Mouse (Mus musculus) megakaryocyte, embryonic 14.5 days (primary cell): ENCODE data around the gene Myt1l.

Experiments used
- FLI1 ChIP-seq: IDR thresholded peaks from 2 replicates; pipeline ENCODE4 v1.6.1; 2012; ENCODE audit warnings: low read length, inconsistent platforms, mixed read lengths
- GATA1 ChIP-seq: IDR thresholded peaks from 3 replicates; pipeline ENCODE4 v1.6.1; 2012; ENCODE audit warnings: mixed read lengths, low read length, inconsistent platforms, borderline replicate concordance

DNA sequence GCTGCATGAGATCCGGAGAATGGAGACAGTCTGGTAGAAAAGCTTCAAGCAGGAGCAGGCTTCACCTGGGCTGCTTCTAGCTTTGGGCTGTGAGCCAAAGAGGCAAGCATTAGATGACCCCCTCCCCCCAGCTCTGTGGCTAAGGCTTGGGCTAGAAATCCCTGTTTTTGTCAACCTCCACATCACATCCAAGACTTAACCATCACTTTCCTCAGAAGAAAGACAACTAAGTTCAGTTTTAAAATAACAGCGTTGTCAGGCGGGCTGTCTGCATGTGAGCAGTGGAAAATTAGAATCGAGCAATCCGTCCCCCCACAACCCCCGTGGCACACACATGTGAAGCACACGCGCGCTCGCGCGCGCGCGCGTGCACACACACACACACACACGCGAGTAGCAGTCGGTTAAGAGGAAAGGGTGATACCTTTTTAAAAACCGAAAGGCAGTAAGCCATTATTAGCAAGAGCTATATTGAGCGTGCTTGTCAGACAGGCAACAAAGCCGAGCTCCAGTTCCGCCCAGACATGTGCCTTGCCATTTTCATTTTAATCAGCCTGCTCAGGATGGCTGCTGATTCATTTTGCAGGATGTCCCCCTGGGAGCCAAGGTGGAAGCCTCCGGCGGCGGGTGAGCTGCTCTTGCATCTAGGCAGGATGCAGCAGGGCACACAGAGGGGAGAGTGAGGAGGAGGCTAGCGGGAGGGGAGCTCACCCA is 979 bp upstream of the Myt1l start:
- TF ChIP-seq GATA1 = no peak
- TF ChIP-seq FLI1 = no peak
